Mouse (Mus musculus) stomach, postnatal 0 days (tissue): ENCODE results near the gene Farp1.

Experiments
- CTCF ChIP-seq: IDR thresholded peaks from 2 replicates; pipeline ENCODE4 v1.5.1; 2016; ENCODE audit warnings: antibody characterized with exemption, low read depth, mild to moderate bottlenecking, moderate library complexity
- EP300 ChIP-seq: optimal IDR thresholded peaks from 2 replicates; pipeline ENCODE3; 2016; ENCODE audit warnings: antibody characterized with exemption

DNA sequence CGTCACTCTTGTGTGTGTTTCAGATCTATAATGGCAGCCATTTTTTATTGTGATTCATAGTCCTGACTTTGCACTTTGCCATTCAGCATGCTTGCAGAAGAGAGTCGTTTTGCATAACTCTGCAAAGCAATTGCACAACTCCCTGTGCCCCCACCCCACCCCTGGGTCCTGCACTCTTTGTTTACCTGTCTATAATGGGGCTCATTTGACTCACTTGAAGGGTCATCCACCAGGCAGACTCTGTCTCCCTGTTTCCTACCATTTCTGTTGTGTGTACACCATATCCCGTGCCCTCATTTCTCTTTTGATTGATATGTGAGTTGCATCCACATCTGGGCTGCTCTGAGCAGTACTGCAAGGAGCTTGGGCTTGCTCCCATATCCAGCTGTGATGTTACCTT, 175.3 kb downstream of the Farp1 start:
- TF ChIP-seq CTCF: no peak
- no peak for TF ChIP-seq EP300
